Mouse (Mus musculus) thymus, postnatal 36 days (tissue): Measurements from ENCODE around the gene Tspo2.

ENCODE experiments used
- DNase-seq, 2 experiments: peaks; one replicate each; pipeline ENCODE4 v3.0.0; 2022; ENCODE audit warnings: mixed read lengths in 2 of 2

Tspo2 gene

GRCm38 (mm10) chr17:48416425-48417195, 34.7 kb downstream of the Tspo2 start:
- DNase-seq, result peak; percentile 73 to 80

- no peak for DNase-seq
These were observed 35.3 kb downstream of the Tspo2 start for GRCm38 (mm10) chr17:48416011-48416410.

GRCm38 (mm10) chr17:48411241-48411640, 40.1 kb downstream of the Tspo2 start:
- no peak for DNase-seq

- no peak for DNase-seq
These were observed 41.0 kb downstream of the Tspo2 start for GRCm38 (mm10) chr17:48410299-48410785.

- DNase-seq, result peak; percentile 100
These were observed 41.7 kb downstream of the Tspo2 start, which contains the start of the genes Nfya and Oard1 for GRCm38 (mm10) chr17:48409380-48410298. Gene Nfya (minus strand): TSS chr17:48409906. Gene Oard1 (plus strand): TSS chr17:48410014.

GRCm38 (mm10) chr17:48408526-48409291, 42.6 kb downstream of the Tspo2 start:
- DNase-seq, result peak; percentile 83 to 88

- DNase-seq, result no peak
These were observed 43.3 kb downstream of the Tspo2 start for GRCm38 (mm10) chr17:48407910-48408525.

- DNase-seq, result no peak
These were observed 44.2 kb downstream of the Tspo2 start for GRCm38 (mm10) chr17:48407154-48407553.

- no peak for DNase-seq
These were observed 46.6 kb downstream of the Tspo2 start for GRCm38 (mm10) chr17:48404706-48405105.

- DNase-seq, result no peak
These were observed 47.5 kb downstream of the Tspo2 start for GRCm38 (mm10) chr17:48403848-48404247.

GRCm38 (mm10) chr17:48402751-48403150, 48.6 kb downstream of the Tspo2 start:
- DNase-seq, result no peak

- no peak for DNase-seq
These were observed 49.6 kb downstream of the Tspo2 start for GRCm38 (mm10) chr17:48401710-48402109.
